Mouse (Mus musculus): ENCODE data around the gene Prrx2. TPM values are rescaled to one million over a fixed set of nuclear protein-coding genes. Genes with fewer than 3 reads are reported as not detected.

The Prrx2 gene
- polyA plus RNA-seq, 1 experiment from 2014 or later: not detected

- WGBS (ENCODE audit: insufficient replicate concordance): 33% methylated on average over 6 of the region's 6 CpGs
Measured at GRCm38 (mm10) chr2:30897291-30897690, 62.5 kb downstream of the Prrx2 start.

GRCm38 (mm10) chr2:30899397-30900069, 64.8 kb downstream of the Prrx2 start:
- Histone ChIP-seq H3K27ac (replicated peaks) (no peak overlapping the region), H3K4me3 (replicated peaks) (no peak overlapping the region), H3K9me3 (replicated peaks) (no peaks in the 10 kb centered on the region), H3K4me1 (replicated peaks) (peaks cover 7% of the 10 kb centered on the region), H3K9ac (no peak overlapping the region), H3K27me3 (peaks cover 34% of the 10 kb centered on the region), H3K4me2 (no peak overlapping the region), H3K36me3 (replicated peaks) (no peaks in the 10 kb centered on the region)
- WGBS (ENCODE audit: insufficient replicate concordance): 66% methylated on average over 14 of the region's 14 CpGs
- ATAC-seq (ENCODE audit: insufficient read depth): no peak

More at GRCm38 (mm10) chr2:30897291-30897690, 62.5 kb downstream of the Prrx2 start:
- Histone ChIP-seq H3K9ac (no peak overlapping the region), H3K27me3 (peaks cover 16% of the 10 kb centered on the region), H3K4me1 (replicated peaks) (no peaks in the 10 kb centered on the region; the same call in 1 of the 2 replicates), H3K4me2 (no peak overlapping the region), H3K27ac (replicated peaks) (no peak overlapping the region), H3K4me3 (replicated peaks) (no peak overlapping the region), H3K36me3 (replicated peaks) (no peaks in the 10 kb centered on the region), H3K9me3 (replicated peaks) (no peaks in the 10 kb centered on the region)
- ATAC-seq (ENCODE audit: insufficient read depth): no peak

GRCm38 (mm10) chr2:30901646-30902160, 66.9 kb downstream of the Prrx2 start:
- peaks cover 34% of the 10 kb centered on the region for H3K27me3 ChIP-seq
- H3K9me3 ChIP-seq (replicated peaks): no peaks in the 10 kb centered on the region
- H3K36me3 ChIP-seq (replicated peaks): no peaks in the 10 kb centered on the region
- no peak overlapping the region for H3K27ac ChIP-seq (replicated peaks)
- H3K4me2 ChIP-seq: no peak overlapping the region
- ATAC-seq (ENCODE audit: insufficient read depth): no peak
- 48% methylated on average over 6 of the region's 6 CpGs for WGBS (ENCODE audit: insufficient replicate concordance)
- no peak overlapping the region for H3K4me3 ChIP-seq (replicated peaks)
- peaks cover 7% of the 10 kb centered on the region; the same call in 1 of the 2 replicates for H3K4me1 ChIP-seq (replicated peaks)
- no peak overlapping the region for H3K9ac ChIP-seq

- no peak overlapping the region for H3K9ac ChIP-seq
- H3K36me3 ChIP-seq (replicated peaks): no peaks in the 10 kb centered on the region
- no peak for ATAC-seq (ENCODE audit: insufficient read depth)
- peaks cover 7% of the 10 kb centered on the region; the same call in 1 of the 2 replicates for H3K4me1 ChIP-seq (replicated peaks)
- no peak overlapping the region for H3K4me2 ChIP-seq
- H3K27me3 ChIP-seq: peaks cover 34% of the 10 kb centered on the region
- 31% methylated on average over 8 of the region's 8 CpGs for WGBS (ENCODE audit: insufficient replicate concordance)
- no peak overlapping the region for H3K4me3 ChIP-seq (replicated peaks)
- H3K27ac ChIP-seq (replicated peaks): no peak overlapping the region
- no peaks in the 10 kb centered on the region for H3K9me3 ChIP-seq (replicated peaks)
Measured at GRCm38 (mm10) chr2:30902256-30902655, 67.5 kb downstream of the Prrx2 start.

DNA sequence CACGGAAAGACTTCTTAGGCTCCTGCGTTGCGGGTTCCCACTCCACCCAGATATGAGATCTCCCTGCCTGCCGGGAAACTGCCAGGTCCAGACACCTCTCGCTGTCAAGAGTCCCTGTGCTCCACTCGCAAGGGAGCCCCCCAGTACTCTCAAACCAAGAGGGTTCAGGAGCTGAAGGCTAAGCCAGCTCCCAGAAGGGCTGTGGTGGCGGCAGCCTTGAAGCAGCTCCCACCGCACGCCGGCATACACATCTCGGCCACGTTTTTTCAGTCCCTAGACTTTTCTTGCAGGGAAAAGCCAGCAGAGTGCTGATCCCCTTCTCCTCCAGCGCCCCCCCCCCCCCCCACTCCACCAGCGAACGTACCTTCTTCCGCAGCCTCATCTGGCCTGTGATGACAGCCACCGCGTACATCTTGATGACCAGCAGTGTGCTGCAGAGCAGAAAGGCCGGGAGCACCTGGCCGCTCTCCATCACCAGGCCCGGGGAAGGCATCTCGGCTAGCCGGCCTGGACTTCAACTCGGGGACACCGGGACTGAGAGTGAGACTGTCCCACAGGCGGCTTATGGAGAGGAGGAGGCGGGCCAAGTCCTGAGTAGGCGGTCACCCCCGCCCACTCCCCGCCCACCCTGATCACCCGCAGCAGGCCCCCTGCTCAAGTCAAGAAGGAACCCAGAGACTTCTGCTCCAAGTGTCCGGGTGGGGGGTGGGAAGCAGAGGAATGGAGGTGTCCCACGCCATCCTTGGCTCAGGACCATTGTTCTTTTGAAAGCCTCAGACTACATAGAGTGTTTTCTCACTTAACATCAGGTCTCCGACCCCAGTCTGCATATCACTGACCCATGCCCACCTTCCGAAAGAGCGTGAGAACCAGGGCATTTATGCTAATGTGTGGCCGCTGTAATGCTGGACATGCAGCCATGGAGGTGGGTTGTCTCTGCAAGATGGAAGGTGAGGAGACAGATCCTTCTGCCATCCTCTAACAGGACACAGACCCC, 68.3 kb downstream of the Prrx2 start:
- 15% methylated on average over 36 of the region's 37 CpGs for WGBS (ENCODE audit: insufficient replicate concordance)
- H3K9me3 ChIP-seq (replicated peaks): no peaks in the 10 kb centered on the region

GRCm38 (mm10) chr2:30904231-30904630, 69.5 kb downstream of the Prrx2 start:
- WGBS (ENCODE audit: insufficient replicate concordance): 64% methylated on average over 6 of the region's 6 CpGs
- peaks cover 7% of the 10 kb centered on the region; the same call in 1 of the 2 replicates for H3K4me1 ChIP-seq (replicated peaks)
- no peaks in the 10 kb centered on the region for H3K36me3 ChIP-seq (replicated peaks)
- H3K27me3 ChIP-seq: peaks cover 34% of the 10 kb centered on the region
- H3K27ac ChIP-seq (replicated peaks): no peak overlapping the region
- H3K9me3 ChIP-seq (replicated peaks): no peaks in the 10 kb centered on the region
- H3K4me2 ChIP-seq: no peak overlapping the region
- H3K4me3 ChIP-seq (replicated peaks): no peak overlapping the region
- ATAC-seq (ENCODE audit: insufficient read depth): no peak
- no peak overlapping the region for H3K9ac ChIP-seq

More for the DNA sequence above, 68.3 kb downstream of the Prrx2 start:
- Histone ChIP-seq H3K27ac (replicated peaks) (no peak overlapping the region), H3K4me1 (replicated peaks) (peaks cover 7% of the 10 kb centered on the region; the same call in 1 of the 2 replicates), H3K9ac (no peak overlapping the region), H3K4me2 (peak overlapping the region; percentile 23), H3K36me3 (replicated peaks) (no peaks in the 10 kb centered on the region), H3K27me3 (peaks cover 34% of the 10 kb centered on the region), H3K4me3 (replicated peaks) (no peak overlapping the region)
- no peak for ATAC-seq (ENCODE audit: insufficient read depth)

GRCm38 (mm10) chr2:30904991-30905390, 70.2 kb downstream of the Prrx2 start:
- peaks cover 7% of the 10 kb centered on the region; the same call in 1 of the 2 replicates for H3K4me1 ChIP-seq (replicated peaks)
- H3K9ac ChIP-seq: no peak overlapping the region
- ATAC-seq (ENCODE audit: insufficient read depth): no peak
- no peak overlapping the region for H3K4me2 ChIP-seq
- no peaks in the 10 kb centered on the region for H3K36me3 ChIP-seq (replicated peaks)
- WGBS (ENCODE audit: insufficient replicate concordance): 70% methylated on average over 7 of the region's 7 CpGs
- peaks cover 34% of the 10 kb centered on the region for H3K27me3 ChIP-seq
- no peak overlapping the region for H3K27ac ChIP-seq (replicated peaks)
- H3K9me3 ChIP-seq (replicated peaks): no peaks in the 10 kb centered on the region
- no peak overlapping the region for H3K4me3 ChIP-seq (replicated peaks)

DNA sequence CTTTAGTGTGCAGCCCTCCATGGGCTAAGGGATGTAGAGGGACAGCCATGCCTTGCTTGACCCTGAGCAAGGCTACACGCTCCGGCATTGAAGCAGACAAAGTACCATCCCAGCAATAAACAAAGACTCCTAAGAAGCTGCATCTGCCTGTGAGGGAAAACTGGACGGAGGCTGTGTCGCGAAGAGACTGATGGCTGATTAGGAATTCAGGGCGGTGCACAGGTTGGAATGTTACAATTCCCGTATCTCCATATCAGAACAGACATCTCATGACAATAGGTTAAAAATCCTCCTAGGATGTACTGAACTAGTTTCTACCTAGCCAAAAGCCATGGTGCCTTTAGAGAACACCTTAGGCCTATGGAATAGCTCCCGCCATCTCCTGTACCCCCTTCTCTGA, 71.1 kb downstream of the Prrx2 start:
- H3K4me1 ChIP-seq (replicated peaks): peaks cover 7% of the 10 kb centered on the region; the same call in 1 of the 2 replicates
- no peak overlapping the region for H3K9ac ChIP-seq
- no peak for ATAC-seq (ENCODE audit: insufficient read depth)
- H3K9me3 ChIP-seq (replicated peaks): no peaks in the 10 kb centered on the region
- H3K4me2 ChIP-seq: no peak overlapping the region
- 78% methylated on average over 8 of the region's 8 CpGs for WGBS (ENCODE audit: insufficient replicate concordance)
- no peak overlapping the region for H3K27ac ChIP-seq (replicated peaks)
- H3K4me3 ChIP-seq (replicated peaks): no peak overlapping the region
- H3K36me3 ChIP-seq (replicated peaks): no peaks in the 10 kb centered on the region
- H3K27me3 ChIP-seq: peaks cover 32% of the 10 kb centered on the region

GRCm38 (mm10) chr2:30906641-30907040, 71.9 kb downstream of the Prrx2 start:
- peaks cover 7% of the 10 kb centered on the region; the same call in 1 of the 2 replicates for H3K4me1 ChIP-seq (replicated peaks)

GRCm38 (mm10) chr2:30912291-30912773, 77.6 kb downstream of the Prrx2 start:
- Histone ChIP-seq H3K4me1 (replicated peaks) (no peaks in the 10 kb centered on the region), H3K27ac (replicated peaks) (no peak overlapping the region), H3K9me3 (replicated peaks) (no peaks in the 10 kb centered on the region), H3K4me2 (no peak overlapping the region), H3K36me3 (replicated peaks) (no peaks in the 10 kb centered on the region), H3K27me3 (no peaks in the 10 kb centered on the region), H3K4me3 (replicated peaks) (no peak overlapping the region), H3K9ac (no peak overlapping the region)
- 43% methylated on average over 4 of the region's 4 CpGs for WGBS (ENCODE audit: insufficient replicate concordance)
- ATAC-seq (ENCODE audit: insufficient read depth): no peak

More at GRCm38 (mm10) chr2:30906641-30907040, 71.9 kb downstream of the Prrx2 start:
- peaks cover 25% of the 10 kb centered on the region for H3K27me3 ChIP-seq
- no peak overlapping the region for H3K4me3 ChIP-seq (replicated peaks)
- no peaks in the 10 kb centered on the region for H3K36me3 ChIP-seq (replicated peaks)
- no peak overlapping the region for H3K4me2 ChIP-seq
- H3K9ac ChIP-seq: no peak overlapping the region
- H3K9me3 ChIP-seq (replicated peaks): no peaks in the 10 kb centered on the region
- no peak for ATAC-seq (ENCODE audit: insufficient read depth)
- 57% methylated on average over 4 of the region's 4 CpGs for WGBS (ENCODE audit: insufficient replicate concordance)
- no peak overlapping the region for H3K27ac ChIP-seq (replicated peaks)

- H3K9me3 ChIP-seq (replicated peaks): no peaks in the 10 kb centered on the region
- no peak overlapping the region for H3K27ac ChIP-seq (replicated peaks)
- 60% methylated on average over 8 of the region's 8 CpGs for WGBS (ENCODE audit: insufficient replicate concordance)
- H3K4me2 ChIP-seq: no peak overlapping the region
- no peak overlapping the region for H3K4me3 ChIP-seq (replicated peaks)
- no peak for ATAC-seq (ENCODE audit: insufficient read depth)
- no peaks in the 10 kb centered on the region for H3K36me3 ChIP-seq (replicated peaks)
- H3K4me1 ChIP-seq (replicated peaks): no peaks in the 10 kb centered on the region
- no peak overlapping the region for H3K9ac ChIP-seq
- H3K27me3 ChIP-seq: no peaks in the 10 kb centered on the region
Measured at GRCm38 (mm10) chr2:30913022-30913421, 78.2 kb downstream of the Prrx2 start.

Measured in liver, embryonic 15.5 days (tissue).